Mouse (Mus musculus): ENCODE results near the gene Ppargc1a.

The Ppargc1a gene

DNA sequence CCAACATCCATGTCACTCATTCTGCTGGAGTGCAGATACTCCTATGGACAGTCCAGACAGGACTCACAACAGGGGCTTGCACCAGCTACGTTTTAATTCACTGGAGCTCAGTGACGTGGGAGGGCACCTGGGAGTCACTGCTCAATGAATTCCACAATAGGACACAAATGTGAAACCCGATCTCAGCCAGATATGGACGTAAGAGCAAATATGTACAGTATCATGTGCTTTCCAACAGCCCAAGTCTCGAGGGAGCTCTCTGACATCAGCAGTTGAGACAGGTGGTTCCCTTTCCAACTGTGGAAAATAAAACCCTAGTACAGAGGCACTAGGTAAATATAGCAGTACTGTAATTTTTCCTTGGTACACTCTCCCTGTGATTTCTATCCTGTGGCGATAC, at the start of gene Ppargc1a:
Ppargc1a (minus strand) TSS at position 68 of the 400 bp plus-strand sequence.
- no peak for DNase-seq (ENCODE audit: low read depth)

DNA sequence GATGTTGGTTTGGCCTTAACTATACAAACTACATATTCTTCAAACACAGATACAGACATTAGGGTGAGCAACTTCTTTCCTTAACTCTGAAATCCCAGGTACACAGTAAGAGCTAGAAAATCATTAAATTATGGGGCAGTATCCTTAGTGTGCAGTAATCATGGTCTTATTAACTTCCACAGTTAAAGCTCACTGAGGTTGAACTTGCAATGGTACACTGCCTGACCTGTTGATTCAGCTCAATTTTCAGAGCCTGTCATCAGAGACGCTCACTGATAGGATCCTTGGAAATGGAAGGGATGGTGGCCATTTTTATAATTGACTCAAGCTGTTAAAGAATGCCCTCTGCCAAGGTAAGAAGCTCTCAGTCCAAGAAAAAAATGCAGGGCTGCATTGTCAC, 49.4 kb upstream of the Ppargc1a start:
- no peak for DNase-seq (ENCODE audit: low read depth)

DNA sequence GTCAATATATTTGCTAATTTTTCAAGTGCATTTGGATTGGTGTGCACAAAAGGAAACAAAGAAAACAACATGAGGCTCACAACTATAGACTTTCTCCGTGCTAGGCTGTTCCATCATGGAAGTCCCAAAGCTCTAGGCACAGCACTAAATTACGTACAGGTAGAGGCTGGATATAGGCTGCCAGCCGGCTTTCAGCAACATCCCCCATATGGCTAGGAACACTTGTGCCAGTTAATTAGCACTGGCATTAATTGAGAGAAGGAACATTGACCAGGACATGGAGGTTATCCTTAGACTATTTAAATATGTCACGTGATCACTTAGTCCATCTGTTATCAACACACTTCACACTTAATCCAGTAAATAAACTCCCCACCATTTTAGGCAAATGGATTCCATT, 44.5 kb upstream of the Ppargc1a start:
- no peak for DNase-seq (ENCODE audit: low read depth)

DNA sequence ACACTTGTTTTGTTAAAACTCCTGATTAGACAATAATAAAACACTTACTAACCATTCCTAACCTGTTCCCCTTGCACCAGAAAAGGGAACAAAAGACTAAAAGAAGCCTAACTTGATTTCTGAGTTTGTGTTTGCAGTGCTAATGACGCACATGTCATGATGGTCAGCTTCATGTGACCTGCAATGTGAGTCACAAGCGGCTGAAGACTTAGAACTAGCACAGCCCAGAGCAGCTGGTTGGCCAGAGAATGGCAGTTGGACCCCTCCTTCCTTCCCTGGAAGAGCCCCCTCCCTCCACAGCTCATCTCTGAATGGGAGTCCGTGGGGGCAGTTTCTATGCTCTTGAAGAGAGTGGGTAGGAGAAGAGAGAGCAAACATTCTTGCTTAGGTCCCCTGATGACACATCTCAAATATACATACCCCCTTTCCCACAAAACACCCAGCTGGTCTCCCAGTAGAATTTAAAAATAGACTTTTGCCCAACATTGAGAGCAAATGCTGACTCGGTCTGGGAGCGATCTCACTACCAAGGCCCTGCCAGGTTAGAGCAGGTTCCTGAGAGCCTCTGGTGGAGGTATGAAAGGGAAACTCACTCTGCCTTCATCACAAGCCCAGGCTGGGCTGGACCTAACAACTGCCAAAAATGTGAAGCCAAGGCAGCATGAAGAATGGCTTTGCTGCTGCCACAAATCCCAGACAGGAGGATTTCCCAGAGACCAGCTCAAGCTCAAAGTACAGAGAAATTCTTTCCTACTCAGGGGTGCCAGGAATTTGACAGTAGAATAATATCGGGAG, 40.4 kb upstream of the Ppargc1a start:
- no peak for DNase-seq (ENCODE audit: low read depth)

GRCm38 (mm10) chr5:51599549-51599948, 32.0 kb upstream of the Ppargc1a start:
- no peak for DNase-seq (ENCODE audit: low read depth)

DNA sequence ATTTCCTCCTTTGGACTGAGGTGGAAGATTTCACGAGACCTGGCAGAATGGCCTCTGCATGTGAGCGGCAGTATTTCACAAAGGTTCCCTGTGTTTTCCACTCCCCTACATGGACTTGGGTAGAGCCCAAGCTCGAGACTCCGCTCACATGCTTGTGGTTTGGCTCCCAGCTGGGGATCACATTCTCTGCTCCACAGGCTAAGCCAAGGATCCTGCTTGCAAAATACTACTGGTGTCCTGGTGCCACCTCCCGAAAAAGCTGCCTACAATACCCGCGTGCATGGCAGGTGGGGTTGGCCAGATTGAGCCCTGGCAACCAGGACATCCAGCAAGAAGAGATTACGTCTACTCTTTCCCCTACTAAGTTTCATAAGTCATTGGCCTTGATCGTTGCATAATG, 28.1 kb upstream of the Ppargc1a start:
- DNase-seq (ENCODE audit: low read depth), result no peak

DNA sequence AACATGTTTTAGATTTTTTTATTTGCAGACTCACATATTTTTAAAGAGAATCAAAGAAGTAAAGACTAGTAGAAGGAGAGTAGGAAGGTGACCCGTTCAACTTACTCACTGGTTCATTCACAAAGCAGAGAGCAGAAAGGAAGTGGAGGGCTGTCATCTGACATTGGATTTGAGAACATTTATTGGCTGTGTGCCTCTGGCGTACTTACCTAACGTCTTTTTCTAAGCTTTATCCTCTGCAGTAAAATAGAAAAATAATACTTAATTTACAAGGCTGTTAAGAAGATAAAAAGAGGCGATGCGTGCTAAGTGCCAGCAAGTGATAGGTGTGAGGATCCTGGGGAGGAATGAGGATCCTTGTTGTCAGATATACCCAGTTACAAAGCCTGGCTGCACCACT, 24.7 kb upstream of the Ppargc1a start:
- DNase-seq (ENCODE audit: low read depth), result no peak

DNA sequence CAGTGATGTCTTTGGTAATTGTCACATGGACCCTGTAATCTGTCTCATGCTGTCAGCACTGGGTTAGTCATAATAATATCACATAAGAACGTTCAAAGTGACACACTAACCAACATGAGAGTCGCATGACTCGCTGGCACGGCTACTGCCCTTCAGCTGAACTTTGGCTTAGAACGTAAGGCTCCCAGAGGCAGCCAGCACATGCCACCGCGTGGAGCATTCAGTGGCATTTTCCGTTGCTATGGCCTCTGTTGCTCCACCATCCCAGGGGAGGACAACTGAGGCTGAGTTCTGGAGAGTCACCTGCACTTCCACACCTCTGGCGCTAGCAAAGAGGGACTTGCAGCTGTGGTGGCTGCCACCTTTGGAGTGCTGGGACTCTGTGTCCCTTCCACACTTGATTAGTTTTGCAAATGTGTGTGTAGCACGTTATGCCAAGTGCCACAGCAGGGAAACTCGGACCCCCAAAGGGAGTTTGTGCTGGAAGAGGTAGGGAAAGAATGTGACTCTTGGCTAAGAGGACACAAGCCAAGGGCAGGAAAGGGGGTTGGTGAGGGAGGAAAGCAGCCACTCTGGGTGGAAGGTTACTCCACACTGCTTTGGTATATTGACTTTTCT, 24.1 kb upstream of the Ppargc1a start:
- no peak for DNase-seq (ENCODE audit: low read depth)

GRCm38 (mm10) chr5:51586187-51586586, 18.7 kb upstream of the Ppargc1a start:
- no peak for DNase-seq (ENCODE audit: low read depth)

DNA sequence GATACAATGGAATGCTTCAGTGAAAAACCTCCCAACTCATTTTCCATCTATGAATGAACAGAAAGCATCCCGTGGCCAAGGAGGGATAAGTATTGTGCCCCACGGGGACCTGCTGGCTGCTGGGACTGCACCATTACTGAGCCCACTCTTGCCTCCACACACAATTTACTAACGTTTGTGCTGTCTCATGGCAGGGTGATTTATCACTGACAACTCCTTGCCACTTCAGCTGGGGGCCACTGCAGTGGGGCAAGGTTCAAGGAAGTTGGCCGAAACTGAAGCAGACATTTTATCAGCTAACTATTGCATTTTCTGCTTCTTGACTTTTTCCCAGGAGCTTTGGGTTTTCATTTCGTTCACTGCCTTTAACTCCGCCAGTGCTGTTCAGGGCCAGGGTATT, 17.5 kb upstream of the Ppargc1a start:
- no peak for DNase-seq (ENCODE audit: low read depth)

- no peak for DNase-seq (ENCODE audit: low read depth)
Observed at GRCm38 (mm10) chr5:51584186-51584585, 16.7 kb upstream of the Ppargc1a start.

DNA sequence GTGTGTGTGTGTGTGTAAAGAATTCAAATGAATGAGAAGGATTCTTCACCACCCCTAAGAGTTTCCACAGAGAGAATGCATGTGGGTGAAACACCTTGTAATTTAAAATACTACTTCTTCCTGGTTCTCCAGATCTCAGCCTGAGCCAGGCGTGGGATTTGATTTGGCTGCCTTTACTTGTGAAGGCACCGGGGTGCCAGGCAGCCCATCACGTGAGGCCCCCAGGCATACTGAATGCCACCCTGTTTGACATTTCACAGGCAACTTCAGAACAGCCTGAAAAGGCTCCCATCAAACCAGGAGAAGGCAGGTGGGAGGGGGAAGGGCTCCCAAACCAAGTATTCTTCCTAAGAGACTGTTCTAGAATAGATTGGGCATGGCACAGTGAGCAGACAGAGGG, 16.1 kb upstream of the Ppargc1a start:
- no peak for DNase-seq (ENCODE audit: low read depth)

DNA sequence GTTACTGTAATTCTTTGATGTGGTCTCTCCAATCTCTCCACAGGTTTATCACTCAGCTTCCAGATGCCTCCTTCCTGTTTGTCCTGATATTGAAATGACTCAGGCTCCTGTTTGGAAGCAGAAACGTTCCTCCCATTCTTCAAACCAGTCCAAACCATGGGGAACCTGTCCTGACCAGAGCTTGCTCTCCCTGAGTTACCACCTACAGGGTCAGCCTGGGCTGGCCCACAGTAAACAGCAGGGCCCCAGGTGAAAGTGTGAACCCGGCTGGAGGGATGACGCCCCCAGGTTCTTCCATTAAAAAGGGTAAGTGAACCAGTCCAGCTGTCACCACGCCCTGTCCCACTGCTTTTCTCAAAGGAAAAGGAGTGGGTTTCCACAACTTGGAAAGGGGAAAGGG, 15.5 kb upstream of the Ppargc1a start:
- no peak for DNase-seq (ENCODE audit: low read depth)

GRCm38 (mm10) chr5:51582618-51583017, 15.1 kb upstream of the Ppargc1a start:
- DNase-seq (ENCODE audit: low read depth), result no peak

- no peak for DNase-seq (ENCODE audit: low read depth)
Observed at GRCm38 (mm10) chr5:51577594-51577993, 10.1 kb upstream of the Ppargc1a start.

- DNase-seq (ENCODE audit: low read depth), result no peak
Observed at GRCm38 (mm10) chr5:51573770-51574169, 6.2 kb upstream of the Ppargc1a start.

DNA sequence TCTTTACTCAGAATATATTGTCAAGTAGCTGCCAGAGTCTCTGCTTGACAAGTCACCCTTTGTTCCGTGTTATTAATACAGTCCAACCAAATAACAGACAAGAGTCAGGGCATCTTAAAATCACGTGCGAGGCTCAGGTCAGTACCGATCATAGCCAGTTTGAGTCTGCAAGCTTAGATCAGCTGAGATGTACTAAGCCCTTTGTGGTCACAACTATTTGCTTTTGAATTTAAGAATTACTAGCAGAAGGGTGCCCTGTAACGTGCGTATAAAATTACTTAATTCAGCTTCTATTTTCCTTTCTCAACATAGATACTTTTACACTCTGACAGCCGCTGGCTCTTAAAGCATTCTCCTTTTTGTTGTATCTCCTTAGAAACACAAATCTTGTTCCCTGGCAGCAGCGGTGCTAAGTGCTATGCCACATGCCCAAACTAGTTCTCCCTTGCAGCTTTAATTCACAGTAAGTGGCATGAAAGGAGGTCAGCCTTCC, 718 bp upstream of the Ppargc1a start:
- DNase-seq (ENCODE audit: low read depth), result no peak

GRCm38 (mm10) chr5:51565672-51566071, 1.9 kb downstream of the Ppargc1a start:
- DNase-seq (ENCODE audit: low read depth), result no peak

- DNase-seq (ENCODE audit: low read depth), result no peak
Observed at GRCm38 (mm10) chr5:51565038-51565437, 2.5 kb downstream of the Ppargc1a start.

DNA sequence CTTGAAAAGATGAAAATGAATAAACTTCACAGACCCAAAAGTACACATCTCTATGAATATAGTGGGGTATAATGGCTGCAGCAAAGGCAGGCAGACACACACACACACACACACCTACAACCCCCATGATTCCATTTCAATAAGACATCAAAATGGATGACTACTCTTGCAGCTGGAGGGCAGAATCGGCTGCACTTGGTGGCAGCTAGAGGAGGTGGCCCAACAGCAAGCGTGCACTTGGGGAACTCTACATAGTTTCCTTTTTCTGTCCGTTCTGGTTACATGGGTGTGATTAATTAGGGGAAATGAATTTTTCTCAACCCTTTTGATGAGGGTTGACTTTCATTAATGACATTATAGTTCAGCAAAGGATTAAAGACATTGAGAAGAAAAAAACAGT, 4.0 kb downstream of the Ppargc1a start:
- DNase-seq (ENCODE audit: low read depth), result no peak

GRCm38 (mm10) chr5:51557607-51558278, 9.8 kb downstream of the Ppargc1a start:
- no peak for DNase-seq (ENCODE audit: low read depth)

- no peak for DNase-seq (ENCODE audit: low read depth)
Observed at GRCm38 (mm10) chr5:51553671-51554070, 13.9 kb downstream of the Ppargc1a start.

- no peak for DNase-seq (ENCODE audit: low read depth)
Observed at GRCm38 (mm10) chr5:51553251-51553650, 14.3 kb downstream of the Ppargc1a start.

Measured in 416B (cell line).